Mouse (Mus musculus) embryonic facial prominence, embryonic 14.5 days (tissue): Measurements from ENCODE around the gene Six1. TPM values are rescaled to one million over a fixed set of nuclear protein-coding genes. Genes with fewer than 3 reads are reported as not detected.
"Not testable (repeated sequence)": the region's sequence is repeated elsewhere in the genome, so short reads cannot be mapped to it uniquely, and the experiment has no call there.

ENCODE experiments used
- ATAC-seq: fragments of 200-750 bp; cut with Nextera tagmentation; 2 replicates; pipeline ENCODE4 v1.8.0; 2017; ENCODE audit warnings: low read depth, moderate number of reproducible peaks, moderate TSS enrichment
- DNase-seq: peaks from one replicate; pipeline ENCODE4 v3.0.0-alpha.2; 2015; ENCODE audit warnings: low spot score
- H3K27ac ChIP-seq: fragments of 300-500 bp; sonication (generic); replicated peaks from 2 replicates; pipeline ENCODE4 v1.5.1; 2014; ENCODE audit warnings: low read depth, mild to moderate bottlenecking, low read length, moderate library complexity
- H3K27me3 ChIP-seq: fragments of 300-500 bp; sonication (generic); replicated peaks from 2 replicates; pipeline ENCODE4 v1.6.1; 2014; ENCODE audit warnings: low read length; ENCODE audit not compliant: control insufficient read depth, insufficient read depth
- H3K36me3 ChIP-seq: fragments of 300-500 bp; sonication (generic); 2 replicates; pipeline ENCODE4 v1.6.1; 2014; ENCODE audit warnings: low read length, mixed read lengths; ENCODE audit not compliant: control insufficient read depth, insufficient read depth
- H3K4me1 ChIP-seq: fragments of 300-500 bp; sonication (generic); 2 replicates; pipeline ENCODE4 v1.6.1; 2014; ENCODE audit warnings: antibody characterized with exemption, low read length; ENCODE audit not compliant: control insufficient read depth, insufficient read depth
- H3K4me2 ChIP-seq: fragments of 300-500 bp; sonication (generic); 2 replicates; pipeline ENCODE4 v1.6.1; 2014; ENCODE audit warnings: low read depth, mild to moderate bottlenecking, low read length, moderate library complexity, mixed read lengths
- H3K4me3 ChIP-seq: fragments of 300-500 bp; sonication (generic); 2 replicates; pipeline ENCODE4 v1.5.1; 2014; ENCODE audit warnings: low read depth, mild to moderate bottlenecking, low read length
- H3K9ac ChIP-seq: fragments of 300-500 bp; sonication (generic); 2 replicates; pipeline ENCODE4 v1.6.1; 2014; ENCODE audit warnings: low read depth, mild to moderate bottlenecking, low read length, moderate library complexity, mixed read lengths
- H3K9me3 ChIP-seq: fragments of 300-500 bp; sonication (generic); 2 replicates; pipeline ENCODE4 v1.6.1; 2016; ENCODE audit warnings: low read length; ENCODE audit not compliant: control insufficient read depth
- WGBS: fragments of 180-500 bp; shearing (Covaris S2); extraction: QIAGEN DNeasy Blood & Tissue Kit; methylation state at CpG from one replicate; pipeline ENCODE4 v1.1.7; 2014; 5-methylcytosine and 5-hydroxymethylcytosine counted together
- polyA plus RNA-seq: library from polyadenylated mRNA; unstranded; fragments of >200 nt; fragmentation: Nextera tagmentation; extraction: Ambion mirVana; gene quantifications from 2 replicates; pipeline ENCODE4 v1.2.1, GENCODE M21; 2014

The Six1 gene
- polyA plus RNA-seq, 1 experiment from 2014 or later, result 46.5 TPM

GRCm38 (mm10) chr12:73002903-73003302 is 50.8 kb downstream of the Six1 start:
- not testable (repeated sequence) for H3K4me2 ChIP-seq, ATAC-seq, H3K27ac ChIP-seq, H3K4me3 ChIP-seq, H3K4me1 ChIP-seq, DNase-seq, H3K27me3 ChIP-seq, H3K36me3 ChIP-seq, H3K9ac ChIP-seq, H3K9me3 ChIP-seq
- WGBS, result 41% methylated on average over 9 of the region's 9 CpGs

DNA sequence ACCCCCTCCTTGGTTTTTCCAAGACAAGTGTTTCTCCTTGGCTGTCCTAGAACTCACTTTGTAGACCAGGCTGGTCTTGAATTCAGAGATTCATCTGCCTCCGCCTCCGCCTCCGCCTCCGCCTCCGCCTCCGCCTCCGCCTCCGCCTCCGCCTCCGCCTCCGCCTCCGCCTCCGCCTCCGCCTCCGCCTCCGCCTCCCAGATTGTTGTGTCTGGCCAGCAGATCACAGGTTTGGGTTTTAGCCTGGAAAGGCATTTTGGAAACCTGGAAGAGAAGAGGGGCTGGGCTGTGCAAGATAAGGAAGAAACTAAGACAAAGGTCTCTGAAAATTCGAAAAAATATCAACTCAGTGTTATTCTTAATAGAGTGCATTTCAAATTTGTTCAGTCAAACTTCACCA is 51.4 kb downstream of the Six1 start:
- not testable (repeated sequence) for H3K4me3 ChIP-seq, H3K27me3 ChIP-seq, H3K4me2 ChIP-seq, H3K4me1 ChIP-seq, ATAC-seq, DNase-seq, H3K36me3 ChIP-seq, H3K9me3 ChIP-seq, H3K27ac ChIP-seq, H3K9ac ChIP-seq
- WGBS, result 49% methylated on average over 17 of the region's 17 CpGs

DNA sequence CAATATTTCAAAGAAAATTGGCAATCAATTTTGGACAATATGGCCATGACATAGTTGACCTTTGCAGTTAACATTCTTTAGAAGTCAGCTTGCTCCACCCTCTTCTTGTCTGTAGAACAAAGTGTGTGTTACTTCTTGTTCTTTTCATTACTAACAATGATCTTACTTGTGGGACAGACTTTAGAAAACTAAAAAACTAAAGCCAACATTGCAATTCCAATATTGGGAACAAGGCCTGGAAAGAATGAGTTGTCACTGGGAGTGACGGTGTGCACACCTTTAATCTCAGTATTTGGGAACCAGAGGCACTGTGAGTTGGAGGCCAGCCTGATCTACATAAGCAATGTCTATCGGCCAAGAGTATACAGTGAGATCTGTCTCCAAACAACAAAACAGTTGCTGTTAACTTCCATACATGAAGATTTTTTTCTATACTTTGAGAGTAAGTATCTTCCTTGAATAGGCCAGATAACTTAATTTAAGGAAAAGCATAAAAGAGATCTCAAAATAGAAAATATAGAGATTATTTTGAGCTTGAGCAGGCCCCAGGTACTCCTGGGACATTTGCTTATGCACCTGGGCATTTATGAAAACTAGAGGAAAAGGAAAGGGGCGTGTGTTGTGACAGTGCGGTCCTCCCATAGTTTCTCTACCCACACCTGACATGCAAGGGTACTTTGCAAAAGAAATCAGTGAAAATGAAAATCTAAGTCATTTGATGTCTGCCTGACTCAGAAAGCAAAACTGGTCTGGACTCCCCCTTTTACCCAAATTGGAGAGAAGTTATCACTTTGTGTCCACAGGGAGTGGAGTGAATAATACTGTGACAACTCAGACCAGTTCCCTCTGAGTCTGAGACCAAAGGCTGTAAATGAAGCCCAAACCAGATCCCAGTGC is 55.3 kb downstream of the Six1 start:
- WGBS, result 86% methylated on average over 4 of the region's 4 CpGs
- H3K4me2 ChIP-seq, result no peak overlapping the region
- 0 out of 2 replicates have a peak, but pooled peaks cover 3% of the 10 kb centered on the region for H3K9me3 ChIP-seq
- H3K36me3 ChIP-seq, result no peaks in the 10 kb centered on the region
- no peak overlapping the region for H3K9ac ChIP-seq
- H3K27me3 ChIP-seq, result no peaks in the 10 kb centered on the region
- DNase-seq (no peak), ATAC-seq (no peak)
- no peaks in the 10 kb centered on the region for H3K4me1 ChIP-seq
- no peak overlapping the region for H3K27ac ChIP-seq
- no peak overlapping the region for H3K4me3 ChIP-seq

DNA sequence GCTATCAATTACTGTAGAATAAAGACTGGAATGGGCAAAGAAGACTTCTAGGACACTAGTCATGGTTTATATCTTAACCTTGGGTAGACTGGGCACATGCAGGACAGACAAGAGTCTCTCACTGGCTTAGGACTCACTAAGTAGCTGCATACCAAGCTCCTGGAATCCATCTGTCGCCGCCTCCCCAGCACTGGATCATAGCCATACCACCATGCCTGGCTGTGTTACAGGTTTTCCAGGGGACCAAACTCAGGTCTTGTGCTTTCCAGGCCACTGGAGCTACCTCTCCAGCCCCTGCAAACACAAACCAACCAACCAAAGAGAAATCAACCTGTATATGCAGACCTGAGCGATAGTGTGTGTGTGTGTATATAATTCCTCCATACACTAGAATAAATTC is 57.0 kb downstream of the Six1 start:
- Histone ChIP-seq H3K4me2 (no peak overlapping the region), H3K4me3 (no peak overlapping the region), H3K36me3 (no peaks in the 10 kb centered on the region), H3K27ac (no peak overlapping the region), H3K9me3 (0 out of 2 replicates have a peak, but pooled peaks cover 3% of the 10 kb centered on the region), H3K9ac (no peak overlapping the region), H3K27me3 (no peaks in the 10 kb centered on the region), H3K4me1 (no peaks in the 10 kb centered on the region)
- ATAC-seq (no peak), DNase-seq (no peak)
- WGBS, result 94% methylated on average over 3 of the region's 3 CpGs

Other genes starting within 250 kb of the Six1 start
- gene Six6, start 114.0 kb downstream of the Six1 start, polyA plus RNA-seq, result 0.35 and 0.89 TPM in 2 replicates
- gene 4930447C04Rik, start 113.1 kb downstream of the Six1 start, polyA plus RNA-seq, result 3.6 and 4.0 TPM in 2 replicates
- 6.3 and 7.0 TPM in 2 replicates for gene Six4, start 59.6 kb upstream of the Six1 start, polyA plus RNA-seq
- gene Mnat1, start 69.8 kb upstream of the Six1 start, polyA plus RNA-seq, result 38.2 and 41.7 TPM in 2 replicates
- 15.4 and 20.7 TPM in 2 replicates for gene Trmt5, start 232.8 kb upstream of the Six1 start, polyA plus RNA-seq
- gene Slc38a6, start 232.9 kb upstream of the Six1 start, polyA plus RNA-seq, result 13.3 and 13.4 TPM in 2 replicates